Mouse (Mus musculus): ENCODE measurements around the gene Tspo2. TPM values are rescaled to one million over a fixed set of nuclear protein-coding genes. Genes with fewer than 3 reads are reported as not detected.

Tspo2 gene
- total RNA-seq, 2 experiments from 2014 or later = not detected

GRCm38 (mm10) chr17:48417521-48417920, 33.8 kb downstream of the Tspo2 start:
- DNase-seq = no peak

- DNase-seq = peak; percentile 40 to 65
These were observed 34.7 kb downstream of the Tspo2 start for GRCm38 (mm10) chr17:48416425-48417195.

- no peak for DNase-seq
These were observed 35.3 kb downstream of the Tspo2 start for GRCm38 (mm10) chr17:48416011-48416410.

- no peak for DNase-seq
These were observed 40.1 kb downstream of the Tspo2 start for GRCm38 (mm10) chr17:48411241-48411640.

GRCm38 (mm10) chr17:48410299-48410785, 41.0 kb downstream of the Tspo2 start:
- DNase-seq = no peak

GRCm38 (mm10) chr17:48409380-48410298, 41.7 kb downstream of the Tspo2 start, which contains the start of the genes Nfya and Oard1:
Gene Nfya, minus strand, starts transcription at chr17:48409906.
Gene Oard1, plus strand, starts transcription at chr17:48410014.
- DNase-seq = peak; percentile 99 to 100

GRCm38 (mm10) chr17:48408526-48409291, 42.6 kb downstream of the Tspo2 start:
- DNase-seq = peak; percentile 86 to 88

- DNase-seq = no peak
These were observed 43.3 kb downstream of the Tspo2 start for GRCm38 (mm10) chr17:48407910-48408525.

- DNase-seq = no peak
These were observed 44.2 kb downstream of the Tspo2 start for GRCm38 (mm10) chr17:48407154-48407553.

GRCm38 (mm10) chr17:48404706-48405105, 46.6 kb downstream of the Tspo2 start:
- DNase-seq = no peak

GRCm38 (mm10) chr17:48403848-48404247, 47.5 kb downstream of the Tspo2 start:
- DNase-seq = no peak

GRCm38 (mm10) chr17:48402751-48403150, 48.6 kb downstream of the Tspo2 start:
- DNase-seq = no peak

GRCm38 (mm10) chr17:48401710-48402109, 49.6 kb downstream of the Tspo2 start:
- DNase-seq = no peak

Other genes with a start within 250 kb of the Tspo2 start
- under 1 TPM; 0.10 to 0.17 TPM for gene Trem1, start 218.8 kb downstream of the Tspo2 start, total RNA-seq (2021)
- not detected for gene Trem3, start 203.7 kb downstream of the Tspo2 start, total RNA-seq (2021)
- gene Treml4, start 187.2 kb downstream of the Tspo2 start, total RNA-seq (2021) = 1 to 10 TPM in 1 of 2 experiments, under 1 TPM in 1; 0.36 to 1.5 TPM
- gene Treml2, start 152.0 kb downstream of the Tspo2 start, total RNA-seq (2021) = under 1 TPM; 0.23 to 0.46 TPM
- under 1 TPM; 0.13 to 0.23 TPM for gene B430306N03Rik, start 135.4 kb downstream of the Tspo2 start, total RNA-seq (2021)
- 1 to 10 TPM; 2.7 to 6.0 TPM for gene Trem2, start 105.1 kb downstream of the Tspo2 start, total RNA-seq (2021)
- gene Treml1, start 91.6 kb downstream of the Tspo2 start, total RNA-seq (2021) = under 1 TPM in 1 of 2 experiments, not detected in 1; 0.33 TPM
- gene Nfya, start 41.6 kb downstream of the Tspo2 start, total RNA-seq (2021) = 10 to 100 TPM; 31.0 to 39.9 TPM
- 10 to 100 TPM; 14.0 to 23.8 TPM for gene Oard1, start 41.5 kb downstream of the Tspo2 start, total RNA-seq (2021)
- 1 to 10 TPM; 1.3 to 1.9 TPM for gene Apobec2, start 18.6 kb downstream of the Tspo2 start, total RNA-seq (2021)
- gene Unc5cl, start 3.4 kb upstream of the Tspo2 start, total RNA-seq (2021) = not detected

All from adrenal gland, postnatal 36 days (tissue).